Mouse (Mus musculus) MEL (cell line): ENCODE results near the gene Cela1. TPM values are rescaled to one million over a fixed set of nuclear protein-coding genes. Genes with fewer than 3 reads are reported as not detected.
A peak's percentile ranks its signal among the peaks of the same experiment; 100 is the strongest.

ENCODE experiments used
- DNase-seq: peaks from one replicate; pipeline ENCODE4 v3.0.0; 2011; ENCODE audit warnings: low read depth, low spot score
- H3K27ac ChIP-seq: 2 replicates; pipeline ENCODE4 v1.5.1; 2012; ENCODE audit warnings: low read depth, mild to moderate bottlenecking, control low read depth, low read length, moderate library complexity; ENCODE audit not compliant: control insufficient read depth
- H3K27me3 ChIP-seq, 2 experiments: fragments of 150-350 bp in 1 of 2; sonication (generic) in 1 of 2; 2 replicates each; pipeline ENCODE4 v1.6.1; 2012; ENCODE audit warnings: low read length in 2 of 2, mild to moderate bottlenecking in 2 of 2, improper control_type of control experiment in 1 of 2, moderate library complexity in 1 of 2; ENCODE audit not compliant: insufficient read depth in 2 of 2, control insufficient read depth in 1 of 2
- H3K36me3 ChIP-seq, 2 experiments: 2 replicates each; pipeline ENCODE4 v1.6.1; 2012 to 2014; ENCODE audit warnings: low read length in 2 of 2, improper control_type of control experiment in 1 of 2, inconsistent platforms in 1 of 2, mild to moderate bottlenecking in 1 of 2; ENCODE audit not compliant: insufficient read depth in 2 of 2, control insufficient read depth in 1 of 2
- H3K4me1 ChIP-seq, 2 experiments: fragments of 150-350 bp in 1 of 2; sonication (generic) in 1 of 2; 2 replicates each; pipeline ENCODE4 v1.6.1; 2012; ENCODE audit warnings: low read length in 2 of 2, improper control_type of control experiment in 1 of 2, mild to moderate bottlenecking in 1 of 2; ENCODE audit not compliant: insufficient read depth in 2 of 2, control insufficient read depth in 1 of 2
- H3K4me3 ChIP-seq, 2 experiments: fragments of 150-350 bp in 1 of 2; sonication (generic) in 1 of 2; 2 replicates each; pipeline ENCODE4 v1.5.1; 2012; ENCODE audit warnings: low read depth in 2 of 2, low read length in 2 of 2, mild to moderate bottlenecking in 2 of 2, moderate library complexity in 2 of 2, control low read depth in 1 of 2, improper control_type of control experiment in 1 of 2; ENCODE audit not compliant: control insufficient read depth in 1 of 2, insufficient read depth in 1 of 2
- H3K79me2 ChIP-seq: 2 replicates; pipeline ENCODE4 v1.6.1; 2012; ENCODE audit warnings: mild to moderate bottlenecking, low read length, moderate library complexity; ENCODE audit not compliant: control insufficient read depth, poor library complexity, insufficient read depth
- H3K9ac ChIP-seq: 2 replicates; pipeline ENCODE4 v1.6.1; 2012; ENCODE audit warnings: low read depth, mild to moderate bottlenecking, control low read depth, low read length, moderate library complexity; ENCODE audit not compliant: control insufficient read depth, poor library complexity, severe bottlenecking
- H3K9me3 ChIP-seq: fragments of 150-350 bp; sonication (generic); replicated peaks from 2 replicates; pipeline ENCODE4 v1.6.1; 2012; ENCODE audit warnings: mild to moderate bottlenecking, low read length, improper control_type of control experiment, moderate library complexity; ENCODE audit not compliant: insufficient read depth
- BHLHE40 ChIP-seq: IDR thresholded peaks from 2 replicates; pipeline ENCODE4 v1.6.1; 2012; ENCODE audit warnings: low read depth, mild to moderate bottlenecking, inconsistent platforms, low read length, improper control_type of control experiment, borderline replicate concordance
- CHD2 ChIP-seq: IDR thresholded peaks from 2 replicates; pipeline ENCODE4 v1.6.1; 2011; ENCODE audit warnings: low read length, improper control_type of control experiment
- CTCF ChIP-seq, 3 experiments: IDR thresholded peaks in 2 of 3; conservative IDR thresholded peaks in 1 of 3; 2 replicates each; pipeline ENCODE4 v1.5.1; 2011 to 2012; ENCODE audit warnings: low read length in 3 of 3, low read depth in 2 of 3, mild to moderate bottlenecking in 2 of 3, improper control_type of control experiment in 1 of 3, inconsistent platforms in 1 of 3, mixed read lengths in 1 of 3, moderate library complexity in 1 of 3; ENCODE audit not compliant: control insufficient read depth in 1 of 3, insufficient read depth in 1 of 3, poor library complexity in 1 of 3, severe bottlenecking in 1 of 3
- E2F4 ChIP-seq: IDR thresholded peaks from 2 replicates; pipeline ENCODE4 v1.6.1; 2011; ENCODE audit warnings: low read depth, low read length, improper control_type of control experiment, borderline replicate concordance
- EP300 ChIP-seq, 2 experiments: IDR thresholded peaks; 2 replicates each; pipeline ENCODE4 v1.6.1; 2011; ENCODE audit warnings: improper control_type of control experiment in 2 of 2, low read length in 2 of 2, low read depth in 1 of 2, mild to moderate bottlenecking in 1 of 2
- ETS1 ChIP-seq: IDR thresholded peaks from 2 replicates; pipeline ENCODE4 v1.6.1; 2012; ENCODE audit warnings: low read depth, mild to moderate bottlenecking, inconsistent platforms, low read length, improper control_type of control experiment, moderate library complexity
- HCFC1 ChIP-seq: IDR thresholded peaks from 2 replicates; pipeline ENCODE4 v1.6.1; 2012; ENCODE audit warnings: low read depth, mild to moderate bottlenecking, inconsistent platforms, low read length, improper control_type of control experiment, moderate library complexity
- JUND ChIP-seq: IDR thresholded peaks from 2 replicates; pipeline ENCODE4 v1.6.1; 2011; ENCODE audit warnings: low read depth, mild to moderate bottlenecking, improper control_type of control experiment, low read length
- MAX ChIP-seq: IDR thresholded peaks from 2 replicates; pipeline ENCODE4 v1.6.1; 2011; ENCODE audit warnings: low read length, improper control_type of control experiment
- MEF2A ChIP-seq: IDR thresholded peaks from 2 replicates; pipeline ENCODE4 v1.6.1; 2014; ENCODE audit warnings: low read depth, mild to moderate bottlenecking, inconsistent platforms, low read length, improper control_type of control experiment; ENCODE audit not compliant: poor library complexity, insufficient replicate concordance, severe bottlenecking; ENCODE audit errors: extremely low read depth
- MYB ChIP-seq: IDR thresholded peaks from 2 replicates; pipeline ENCODE4 v1.6.1; 2011; ENCODE audit warnings: mild to moderate bottlenecking, low read depth, low read length, improper control_type of control experiment
- NRF1 ChIP-seq: IDR thresholded peaks from 2 replicates; pipeline ENCODE4 v1.6.1; 2014; ENCODE audit warnings: low read depth, mild to moderate bottlenecking, inconsistent platforms, low read length, improper control_type of control experiment, moderate library complexity; ENCODE audit not compliant: poor library complexity, insufficient read depth, severe bottlenecking
- POLR2A ChIP-seq, 2 experiments: IDR thresholded peaks; 2 replicates each; pipeline ENCODE4 v1.6.1; 2011 to 2012; ENCODE audit warnings: low read length in 2 of 2, mild to moderate bottlenecking in 2 of 2, control low read depth in 1 of 2, improper control_type of control experiment in 1 of 2, low read depth in 1 of 2, moderate library complexity in 1 of 2; ENCODE audit not compliant: control insufficient read depth in 1 of 2, insufficient read depth in 1 of 2, poor library complexity in 1 of 2
- POLR2AphosphoS2 ChIP-seq: IDR thresholded peaks from 2 replicates; pipeline ENCODE4 v1.6.1; 2011; ENCODE audit warnings: low read length, improper control_type of control experiment
- POLR2AphosphoS5 ChIP-seq: IDR thresholded peaks from 2 replicates; pipeline ENCODE4 v1.6.1; 2012; ENCODE audit warnings: low read depth, borderline replicate concordance, mild to moderate bottlenecking, inconsistent platforms, low read length, moderate library complexity, mixed read lengths
- RAD21 ChIP-seq: IDR thresholded peaks from 2 replicates; pipeline ENCODE4 v1.6.1; 2011; ENCODE audit warnings: mild to moderate bottlenecking, low read depth, low read length, improper control_type of control experiment
- RCOR1 ChIP-seq: IDR thresholded peaks from 2 replicates; pipeline ENCODE4 v1.6.1; 2012; ENCODE audit warnings: low read depth, mild to moderate bottlenecking, inconsistent platforms, low read length, improper control_type of control experiment
- SIN3A ChIP-seq: IDR thresholded peaks from 2 replicates; pipeline ENCODE4 v1.6.1; 2012; ENCODE audit warnings: low read length, improper control_type of control experiment, inconsistent platforms
- TBP ChIP-seq: IDR thresholded peaks from 2 replicates; pipeline ENCODE4 v1.8.0; 2011; ENCODE audit warnings: low read depth, low read length, improper control_type of control experiment
- TCF12 ChIP-seq: IDR thresholded peaks from 2 replicates; pipeline ENCODE4 v1.6.1; 2014; ENCODE audit warnings: low read depth, mild to moderate bottlenecking, inconsistent platforms, low read length, improper control_type of control experiment, moderate library complexity
- UBTF ChIP-seq: IDR thresholded peaks from 2 replicates; pipeline ENCODE4 v1.6.1; 2012; ENCODE audit warnings: low read depth, mild to moderate bottlenecking, inconsistent platforms, low read length, improper control_type of control experiment, moderate library complexity, borderline replicate concordance; ENCODE audit not compliant: insufficient read depth
- USF1 ChIP-seq: IDR thresholded peaks from 2 replicates; pipeline ENCODE4 v1.6.1; 2014; ENCODE audit warnings: low read depth, mild to moderate bottlenecking, inconsistent platforms, low read length, improper control_type of control experiment, moderate library complexity
- ZC3H11A ChIP-seq: IDR thresholded peaks from 2 replicates; pipeline ENCODE4 v1.6.1; 2012; ENCODE audit warnings: low read depth, mild to moderate bottlenecking, inconsistent platforms, low read length, improper control_type of control experiment
- ZKSCAN1 ChIP-seq: IDR thresholded peaks from 2 replicates; pipeline ENCODE4 v1.6.1; 2012; ENCODE audit warnings: low read depth, mild to moderate bottlenecking, inconsistent platforms, low read length, improper control_type of control experiment, moderate library complexity
- ZMIZ1 ChIP-seq: IDR thresholded peaks from 2 replicates; pipeline ENCODE4 v1.6.1; 2012; ENCODE audit warnings: low read depth, mild to moderate bottlenecking, inconsistent platforms, low read length, improper control_type of control experiment, moderate library complexity
- ZNF384 ChIP-seq: IDR thresholded peaks from 2 replicates; pipeline ENCODE4 v1.6.1; 2012; ENCODE audit warnings: low read depth, mild to moderate bottlenecking, inconsistent platforms, low read length, improper control_type of control experiment
- polyA plus RNA-seq, 2 experiments: library from polyadenylated mRNA; stranded (reverse) in 1 of 2; unstranded in 1 of 2; fragments of >175 nt in 1 of 2; fragments of >200 nt in 1 of 2; gene quantifications; 2 replicates each; pipeline versions ENCODE4 v1.2.1 to v1.2.4; 2012; ENCODE audit warnings: low replicate concordance in 2 of 2, low read depth in 1 of 2; ENCODE audit not compliant: insufficient read length in 2 of 2, insufficient read depth in 1 of 2, missing spikeins in 1 of 2
- total RNA-seq: library from RNA; depleted of rRNA; stranded (reverse); fragments of 300-350 nt; gene quantifications from 2 replicates; pipeline ENCODE4 v1.2.3, GENCODE M21; 2012

The Cela1 gene
- total and polyA plus RNA-seq, 3 experiments: 51.4 to 60.3 TPM; not detected in 1

GRCm38 (mm10) chr15:100631454-100632170 is 56.1 kb downstream of the Cela1 start:
- 0 out of 4 replicates have a peak, but pooled peaks cover 0 to 2% of the 10 kb centered on the region in 2 experiments for H3K27me3 ChIP-seq
- H3K9ac ChIP-seq: no peak overlapping the region
- TF ChIP-seq UBTF (no peak), NRF1 (0 out of 2 replicates have a peak, but pooled peaks have one; percentile 17)
- no peaks in the 10 kb centered on the region for H3K9me3 ChIP-seq
- H3K4me1 ChIP-seq: peaks cover 4 to 29% of the 10 kb centered on the region in 2 experiments
- no peaks in the 10 kb centered on the region for H3K79me2 ChIP-seq
- peaks cover 0 to 20% of the 10 kb centered on the region in 2 experiments; a peak in 2 of 4 replicates for H3K36me3 ChIP-seq
- H3K27ac ChIP-seq: no peak overlapping the region
- no peak overlapping the region for H3K4me3 ChIP-seq
- DNase-seq: peak; percentile 47

- Histone ChIP-seq H3K4me1 (peaks cover 4 to 18% of the 10 kb centered on the region in 2 experiments), H3K27ac (no peak overlapping the region)
- DNase-seq: no peak
These were observed 57.6 kb downstream of the Cela1 start for GRCm38 (mm10) chr15:100630126-100630525.

GRCm38 (mm10) chr15:100628797-100629196 is 58.9 kb downstream of the Cela1 start:
- no peaks in the 10 kb centered on the region for H3K9me3 ChIP-seq
- H3K79me2 ChIP-seq: no peaks in the 10 kb centered on the region
- H3K9ac ChIP-seq: no peak overlapping the region
- no peak overlapping the region for H3K27ac ChIP-seq
- no peaks in the 10 kb centered on the region for H3K27me3 ChIP-seq
- no peak for DNase-seq
- H3K36me3 ChIP-seq: peaks cover 0 to 11% of the 10 kb centered on the region in 2 experiments; a peak in 2 of 4 replicates
- TF ChIP-seq MEF2A (no peak), USF1 (no peak), ZMIZ1 (no peak), CTCF (IDR thresholded peaks at IDR 0.05 in 2 of 3, conservative IDR thresholded peaks at IDR 0.05 in 1 of 3; ENCODE audit: control insufficient read depth in 1 of 3, insufficient read depth in 1 of 3, low read depth in 2 of 3, low read length in 3 of 3, poor library complexity in 1 of 3, severe bottlenecking in 1 of 3) (no peak), RCOR1 (no peak), CHD2 (no peak), NRF1 (no peak), JUND (no peak), MAX (no peak), HCFC1 (no peak), TCF12 (no peak), ETS1 (no peak), MYB (no peak), RAD21 (no peak), POLR2A (IDR thresholded peaks at IDR 0.05; ENCODE audit: control insufficient read depth in 1 of 2, insufficient read depth in 1 of 2, low read depth in 1 of 2, low read length in 2 of 2, poor library complexity in 1 of 2) (no peak), POLR2AphosphoS2 (no peak), E2F4 (no peak), ZKSCAN1 (no peak)
- H3K4me3 ChIP-seq: no peak overlapping the region
- peaks cover 2 to 17% of the 10 kb centered on the region in 2 experiments for H3K4me1 ChIP-seq

More at GRCm38 (mm10) chr15:100630126-100630525, 57.6 kb downstream of the Cela1 start:
- Histone ChIP-seq H3K79me2 (no peaks in the 10 kb centered on the region), H3K36me3 (peaks cover 0 to 11% of the 10 kb centered on the region in 2 experiments; a peak in 2 of 4 replicates), H3K9me3 (no peaks in the 10 kb centered on the region), H3K9ac (no peak overlapping the region), H3K27me3 (no peaks in the 10 kb centered on the region), H3K4me3 (no peak overlapping the region)
- TF ChIP-seq SIN3A (no peak), BHLHE40 (no peak), ZNF384 (no peak), ZC3H11A (no peak), EP300 (IDR thresholded peaks at IDR 0.05; ENCODE audit: low read depth in 1 of 2, low read length in 2 of 2) (no peak), POLR2AphosphoS5 (no peak), RAD21 (no peak), JUND (no peak), TBP (no peak), RCOR1 (no peak), MYB (no peak)
